Mouse (Mus musculus) brain, adult 10 weeks (tissue): Measurements from ENCODE around the gene Cdcp1. TPM values are rescaled to one million over a fixed set of nuclear protein-coding genes. Genes with fewer than 3 reads are reported as not detected.

Experiments used
- polyA plus RNA-seq: library from polyadenylated mRNA; stranded (reverse); fragments of 350-450 nt; fragmentation: Illumina TruSeq; extraction: RNeasy Lipid Tissue Mini Kit (QIAGEN cat#74804); gene quantifications from one replicate; pipeline ENCODE4 v1.2.3, GENCODE M21; 2015; ENCODE audit warnings: low read depth, low replicate concordance

Gene Cdcp1
- 0.36 TPM for polyA plus RNA-seq

DNA sequence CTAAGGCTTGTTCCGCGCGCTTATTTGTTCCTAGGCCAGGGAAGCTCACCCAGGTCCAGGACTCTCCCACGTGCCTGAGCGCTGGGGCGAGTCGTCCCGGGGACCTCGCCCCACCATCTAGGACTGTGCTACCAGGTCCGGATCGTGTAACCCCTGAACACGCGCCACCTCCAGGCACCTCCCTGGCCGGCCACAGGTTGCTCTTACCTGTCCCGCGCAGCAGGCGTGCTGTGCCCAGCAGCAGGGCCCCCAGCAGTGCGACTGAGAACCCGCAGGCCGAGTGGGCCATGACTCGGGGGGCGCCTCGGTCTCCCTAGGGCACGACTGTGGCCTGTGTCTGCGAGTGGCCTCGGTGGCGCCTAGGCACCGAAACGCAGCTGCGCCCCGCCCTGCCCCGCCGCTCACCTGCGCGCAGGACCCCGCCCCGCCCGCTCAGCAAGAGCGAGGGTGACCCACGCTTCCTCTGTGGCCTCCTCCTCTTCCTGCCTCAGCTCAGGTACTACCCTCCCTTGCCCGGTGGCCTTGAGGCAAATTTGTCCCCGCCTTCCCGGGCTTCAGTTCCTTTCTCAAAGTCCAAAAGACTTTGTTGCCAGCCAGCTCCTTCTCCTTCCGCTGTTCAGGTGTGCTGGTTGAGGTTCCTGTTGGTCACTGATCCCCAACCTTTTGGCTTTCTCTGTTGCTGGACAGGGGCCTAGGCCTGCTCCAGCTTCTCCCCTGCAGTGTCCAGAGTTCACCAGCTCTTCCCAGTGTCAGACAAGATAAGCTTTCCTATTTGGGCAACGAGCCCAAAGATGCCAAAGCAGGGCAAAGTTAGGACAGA lies at the start of gene Cdcp1:
Gene Cdcp1, minus strand, starts transcription at position 418 of the 820 bp plus-strand sequence.

DNA sequence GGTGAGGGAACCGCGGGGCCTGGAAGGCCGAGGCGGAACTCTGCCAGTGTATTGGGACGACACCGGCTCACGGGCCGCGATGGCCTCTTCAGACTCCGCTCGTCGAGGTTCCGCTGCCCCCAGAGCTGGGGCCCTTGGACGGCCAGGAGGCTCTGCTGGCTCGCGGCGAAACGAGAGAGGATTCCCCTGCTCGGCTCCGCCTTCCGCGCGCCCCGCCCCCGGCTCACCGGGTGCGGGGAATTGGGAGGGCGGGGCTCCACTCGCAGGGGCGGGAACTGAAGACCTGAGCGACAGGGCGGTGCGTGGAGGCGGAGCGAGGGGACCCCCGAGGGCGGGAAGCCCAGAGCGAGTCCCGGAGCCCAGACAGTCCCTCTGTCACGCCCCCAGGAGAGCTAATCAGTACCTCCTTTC lies 44.8 kb upstream of the Cdcp1 start, which contains the start of gene Tmem158:
Gene Tmem158, minus strand, starts transcription at position 154 of the 411 bp plus-strand sequence.

DNA sequence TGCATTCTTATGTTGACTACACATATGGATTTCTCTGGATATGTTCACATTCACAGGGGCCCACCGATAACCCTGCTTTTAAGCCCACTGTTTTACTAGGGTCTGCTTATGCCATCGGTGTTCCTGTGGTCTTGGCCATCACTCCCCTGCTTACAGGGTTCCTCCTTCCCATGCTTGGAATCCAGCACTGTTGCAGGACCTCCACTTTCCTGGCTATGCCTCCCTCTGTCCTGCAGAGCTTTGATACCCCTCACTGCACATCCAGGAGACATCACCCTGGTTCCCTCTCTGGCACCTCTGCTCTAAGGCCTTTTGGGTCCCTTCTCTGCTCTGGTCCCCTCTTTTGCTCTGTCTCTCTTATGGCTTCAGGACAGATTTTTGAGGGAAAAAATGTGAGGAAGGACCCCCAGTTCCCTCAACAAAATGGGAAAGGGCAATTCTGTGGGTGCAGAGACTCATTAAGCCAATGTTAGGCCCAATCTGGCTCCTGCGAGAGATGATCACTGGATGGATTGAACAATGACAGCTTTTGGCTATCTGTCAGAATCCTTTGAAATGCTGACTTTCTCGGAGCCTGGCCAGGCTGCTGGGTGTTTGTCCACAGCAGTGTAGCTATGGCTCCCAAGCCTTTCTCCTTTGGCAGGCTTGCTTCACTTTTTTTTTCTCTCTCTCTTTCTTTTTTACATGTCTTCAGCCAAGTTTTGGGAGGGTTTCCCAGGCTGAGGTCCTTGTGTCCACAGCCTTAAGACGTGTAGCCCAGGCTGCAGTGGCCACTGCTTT lies 65.4 kb downstream of the Cdcp1 start, which contains the start of gene Clec3b:
Gene Clec3b, plus strand, starts transcription at position 706 of the 780 bp plus-strand sequence.

Other genes with a start within 250 kb of the Cdcp1 start
- gene Tmem42, start 194.7 kb downstream of the Cdcp1 start, polyA plus RNA-seq, result 34.5 TPM
- gene Tgm4, start 181.3 kb downstream of the Cdcp1 start, polyA plus RNA-seq, result 0.59 TPM
- gene Zdhhc3, start 102.8 kb downstream of the Cdcp1 start, polyA plus RNA-seq, result 58.8 TPM
- 43.0 TPM for gene Exosc7, start 102.8 kb downstream of the Cdcp1 start, polyA plus RNA-seq
- 4.0 TPM for gene Clec3b, start 65.1 kb downstream of the Cdcp1 start, polyA plus RNA-seq
- 48.5 TPM for gene Tmem158, start 44.7 kb upstream of the Cdcp1 start, polyA plus RNA-seq
- 884 TPM for gene Lars2, start 150.9 kb upstream of the Cdcp1 start, polyA plus RNA-seq